Mouse (Mus musculus) megakaryocyte, adult 5-6 weeks (primary cell): ENCODE measurements around the gene Arhgef12. TPM values are rescaled to one million over a fixed set of nuclear protein-coding genes. Genes with fewer than 3 reads are reported as not detected.
"Not testable (repeated sequence)": the region's sequence is repeated elsewhere in the genome, so short reads cannot be mapped to it uniquely, and the experiment has no call there.

ENCODE experiments used
- ATAC-seq: 2 replicates; pipeline ENCODE4 v1.8.0; 2016; ENCODE audit warnings: mild to moderate bottlenecking, inconsistent platforms; ENCODE audit not compliant: poor library complexity, severe bottlenecking
- total RNA-seq, 2 experiments: library from RNA; stranded (forward) in 1 of 2; stranded (reverse) in 1 of 2; fragments of 153-499, 151-499 nt in 1 of 2; fragments of 221-1000, 200-1000 nt in 1 of 2; gene quantifications; 2 replicates each; pipeline versions ENCODE4 v1.2.3 to v1.2.4; 2015 to 2017

Arhgef12 gene
- 0.78 and 1.9 TPM in 2 replicates for total RNA-seq (2015)
- 1.1 and 5.7 TPM in 2 replicates for total RNA-seq (2017)

DNA sequence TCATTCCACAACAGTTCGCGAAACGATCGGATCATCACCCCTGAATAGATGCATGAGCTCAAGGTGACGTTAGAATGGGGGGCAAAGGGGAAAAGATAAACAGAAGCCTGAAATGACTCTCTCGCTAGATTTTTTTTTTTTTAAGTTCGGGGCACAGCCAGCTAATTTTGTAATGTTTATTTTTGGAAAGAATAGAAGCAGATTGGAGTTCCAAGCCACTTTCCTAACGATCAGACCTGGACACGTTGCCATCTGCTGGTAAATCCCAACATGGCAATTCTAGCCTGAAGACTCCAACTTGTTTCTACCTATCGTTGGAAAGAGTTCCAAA is at the start of gene Arhgef12:
TSS of gene Arhgef12 (minus strand) at position 53 of the 331 bp plus-strand sequence.
- no peak for ATAC-seq

- no peak for ATAC-seq
Observed at GRCm38 (mm10) chr9:43155960-43156359, 48.9 kb upstream of the Arhgef12 start.

DNA sequence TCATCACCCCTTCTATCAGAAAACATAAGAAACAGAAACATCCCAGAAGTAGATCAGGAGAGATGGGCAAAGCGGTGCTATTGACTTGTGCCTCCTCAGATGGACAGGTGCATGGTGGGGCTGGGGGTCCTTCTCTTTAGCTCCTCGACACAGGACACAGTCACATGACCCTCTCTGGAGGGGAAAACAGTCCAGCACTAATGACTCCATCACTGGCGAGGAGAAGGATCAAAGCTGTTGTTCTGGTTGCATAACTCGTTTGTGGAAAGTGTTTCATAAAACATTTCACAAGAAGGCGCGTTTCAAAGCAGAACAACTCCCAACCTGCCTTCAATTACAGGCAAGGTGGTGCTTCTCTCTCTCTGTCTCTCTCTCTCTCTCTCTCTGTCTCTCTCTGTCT is 44.7 kb upstream of the Arhgef12 start:
- peak; percentile 49; the same call in 1 of the 2 replicates for ATAC-seq

- ATAC-seq, result no peak
Observed at GRCm38 (mm10) chr9:43150957-43151356, 43.9 kb upstream of the Arhgef12 start.

- no peak for ATAC-seq
Observed at GRCm38 (mm10) chr9:43150075-43150474, 43.0 kb upstream of the Arhgef12 start.

DNA sequence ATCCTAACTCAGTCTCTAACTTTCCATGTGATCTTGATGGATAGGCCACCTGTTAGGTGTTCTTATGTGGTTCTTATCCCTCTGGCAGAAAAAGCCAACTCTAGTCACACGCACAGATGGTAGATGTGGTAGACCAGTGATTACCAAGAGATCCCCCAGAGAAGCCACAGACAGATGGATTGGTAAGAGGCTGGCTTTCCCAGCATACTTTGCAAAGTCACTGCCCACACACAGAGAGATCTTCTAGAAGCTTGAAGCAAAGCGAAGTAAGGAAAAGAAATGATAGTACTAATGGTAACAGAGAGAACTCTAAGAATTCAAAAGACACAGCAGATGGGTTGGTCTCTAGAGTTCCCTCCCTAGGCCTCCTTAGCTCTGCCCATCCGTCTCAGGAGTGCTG is 42.5 kb upstream of the Arhgef12 start:
- ATAC-seq, result no peak

DNA sequence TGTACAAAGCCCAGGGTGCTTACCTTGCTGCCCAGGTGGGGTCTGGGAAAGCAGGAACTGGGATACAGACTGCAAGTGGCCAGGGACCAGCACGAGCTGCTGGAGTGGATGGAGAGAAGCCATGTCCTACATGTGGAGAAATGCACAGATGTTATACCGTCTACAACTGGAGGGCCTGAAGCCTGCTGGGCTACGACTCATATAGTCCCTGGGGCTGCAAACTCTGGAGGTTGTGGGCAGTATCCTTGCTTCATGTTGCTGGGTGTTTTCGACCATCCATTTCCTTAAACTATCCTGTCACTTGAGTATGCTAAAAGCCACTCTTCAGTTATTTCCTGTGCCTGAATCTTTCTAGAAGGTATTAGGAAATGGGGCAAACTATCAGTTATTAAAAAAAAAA is 38.2 kb upstream of the Arhgef12 start:
- ATAC-seq, result no peak

DNA sequence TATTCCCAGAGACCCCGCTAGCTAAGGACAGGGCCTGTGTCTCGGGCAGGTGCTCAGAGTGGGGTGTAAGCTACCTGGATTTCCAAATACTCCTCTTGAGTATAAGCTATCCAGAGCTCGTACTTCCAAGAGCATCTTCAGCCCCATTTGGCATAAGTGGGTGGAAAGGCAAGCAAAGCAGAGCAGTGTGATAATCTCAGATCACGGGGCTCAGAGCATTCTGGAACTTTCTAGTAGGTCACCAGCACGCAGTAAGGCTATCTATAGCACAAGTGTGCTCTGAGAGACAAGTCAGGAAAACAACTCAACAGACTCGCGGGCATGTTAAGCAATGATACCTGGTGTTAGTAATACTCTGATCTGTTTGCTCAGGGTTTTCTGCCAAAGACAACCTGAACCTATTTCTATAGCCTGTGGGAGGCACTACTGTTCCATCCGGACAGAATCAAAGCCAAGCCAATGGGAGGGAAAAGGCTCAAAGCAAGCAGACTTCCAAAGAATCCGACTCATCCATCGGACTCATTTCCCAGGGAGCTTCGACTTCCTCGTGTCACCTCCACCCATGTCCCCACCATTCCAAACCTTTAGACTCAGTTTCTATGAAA is 37.3 kb upstream of the Arhgef12 start:
- ATAC-seq, result no peak

DNA sequence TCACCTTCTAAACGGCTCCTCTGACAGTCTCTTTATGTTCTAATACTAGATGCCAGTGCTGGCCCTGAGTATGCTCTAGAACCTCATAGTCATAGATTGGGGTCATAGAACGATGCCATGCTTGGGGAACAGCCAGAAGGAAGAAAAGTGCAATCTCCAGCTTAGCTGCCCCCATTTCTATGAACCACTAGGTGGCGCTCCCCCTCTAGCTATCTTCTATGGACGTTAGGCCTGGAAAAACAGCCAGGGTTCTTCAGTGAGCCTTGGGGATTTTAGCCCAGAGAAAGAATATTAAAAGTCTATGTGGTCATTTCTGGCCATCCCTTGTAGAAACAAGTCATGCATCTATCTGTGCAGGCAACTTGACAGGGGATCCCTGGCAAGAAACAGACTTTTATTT is 34.8 kb upstream of the Arhgef12 start:
- ATAC-seq, result no peak

DNA sequence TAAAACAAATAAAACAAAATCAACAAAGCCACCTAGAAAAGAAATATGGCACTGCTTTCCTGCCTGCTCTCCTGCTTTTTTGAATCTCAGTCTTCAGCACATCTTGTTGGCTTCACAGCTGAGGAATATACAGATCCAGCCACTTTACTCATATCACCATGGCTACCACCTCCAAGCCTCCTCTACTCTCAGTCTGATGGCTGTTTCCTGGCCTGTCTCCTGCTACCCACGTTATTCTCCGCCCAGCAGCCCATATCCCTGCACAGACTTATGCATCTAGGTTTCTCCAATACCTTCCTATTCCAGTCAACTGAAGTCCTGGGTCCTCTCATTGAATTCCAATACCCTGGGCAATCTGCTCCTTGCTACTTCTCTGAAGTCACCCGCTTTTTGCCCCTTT is 26.5 kb upstream of the Arhgef12 start:
- ATAC-seq, result no peak

GRCm38 (mm10) chr9:43132380-43132779 is 25.3 kb upstream of the Arhgef12 start:
- no peak for ATAC-seq

- ATAC-seq, result no peak
Observed at GRCm38 (mm10) chr9:43131940-43132339, 24.9 kb upstream of the Arhgef12 start.

DNA sequence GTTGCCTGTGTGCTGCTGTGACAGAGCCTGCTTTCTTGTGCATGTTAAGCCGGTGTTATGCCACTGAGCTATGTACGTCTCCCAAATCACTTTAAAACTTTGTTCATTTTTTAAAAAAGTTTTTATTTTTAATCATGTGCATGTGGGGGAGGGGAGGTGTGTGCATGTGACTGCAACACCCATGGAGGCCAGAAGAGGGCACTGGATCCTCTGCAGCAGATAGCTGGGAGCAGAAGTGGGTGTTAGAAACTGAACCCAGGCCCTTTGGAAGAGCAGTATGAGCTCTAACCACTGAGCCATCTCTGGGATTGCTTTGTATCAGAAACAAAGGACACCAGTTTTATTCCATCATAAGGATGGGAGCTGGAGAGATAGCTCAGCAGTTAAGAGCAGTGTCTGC is 23.6 kb upstream of the Arhgef12 start:
- no peak for ATAC-seq

DNA sequence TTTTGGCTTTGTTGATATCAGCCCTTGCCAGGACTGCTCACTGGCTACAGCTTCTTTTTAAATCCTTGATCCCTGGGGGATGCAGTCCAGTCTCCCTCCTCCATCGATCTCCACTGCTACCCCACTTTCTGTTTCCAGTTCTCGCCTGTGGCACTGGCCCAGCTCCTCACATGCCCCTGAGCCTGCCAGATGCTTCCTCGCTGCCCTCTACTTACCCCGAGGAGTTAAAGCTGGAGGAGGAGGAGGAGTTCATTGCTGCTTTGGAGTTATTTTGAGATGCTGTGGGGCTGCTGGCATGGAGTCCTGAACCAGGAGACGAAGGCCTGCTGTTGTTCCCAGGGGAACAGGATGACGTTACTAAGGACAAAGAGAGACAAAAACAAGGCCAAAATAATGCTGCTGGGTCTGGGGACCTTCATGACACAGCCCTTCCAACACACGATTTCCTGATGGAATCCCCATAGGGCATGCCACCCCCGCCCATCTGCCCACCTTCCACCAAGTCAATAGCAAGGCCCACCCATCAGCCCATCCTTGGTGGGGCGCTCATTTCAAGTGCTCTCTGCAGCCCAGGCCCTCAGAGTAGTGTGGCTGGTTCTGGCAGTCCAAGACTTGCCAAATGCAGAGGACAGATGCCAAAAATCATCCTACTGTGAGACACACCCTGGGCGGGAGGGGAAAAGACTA is 20.2 kb upstream of the Arhgef12 start:
- no peak for ATAC-seq

GRCm38 (mm10) chr9:43122379-43122778 is 15.3 kb upstream of the Arhgef12 start:
- ATAC-seq, result no peak

- not testable (repeated sequence) for ATAC-seq
Observed at GRCm38 (mm10) chr9:43121948-43122347, 14.9 kb upstream of the Arhgef12 start.

DNA sequence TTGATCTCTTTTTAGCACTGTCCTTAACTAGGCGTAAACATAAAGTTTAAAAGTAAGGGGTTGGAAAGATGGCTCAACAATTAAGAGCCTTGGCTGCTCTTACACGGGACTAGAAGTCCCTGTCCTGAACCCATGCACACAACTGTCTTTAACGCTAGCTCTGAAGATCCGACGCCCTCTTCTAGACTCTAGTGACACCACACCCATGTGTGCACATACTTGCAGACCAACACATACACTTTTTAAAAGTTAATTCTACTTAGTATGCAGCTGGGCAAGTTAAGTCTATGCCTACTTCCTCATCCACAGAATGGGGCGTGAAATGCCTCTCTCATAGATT is 9.9 kb upstream of the Arhgef12 start:
- ATAC-seq, result no peak

DNA sequence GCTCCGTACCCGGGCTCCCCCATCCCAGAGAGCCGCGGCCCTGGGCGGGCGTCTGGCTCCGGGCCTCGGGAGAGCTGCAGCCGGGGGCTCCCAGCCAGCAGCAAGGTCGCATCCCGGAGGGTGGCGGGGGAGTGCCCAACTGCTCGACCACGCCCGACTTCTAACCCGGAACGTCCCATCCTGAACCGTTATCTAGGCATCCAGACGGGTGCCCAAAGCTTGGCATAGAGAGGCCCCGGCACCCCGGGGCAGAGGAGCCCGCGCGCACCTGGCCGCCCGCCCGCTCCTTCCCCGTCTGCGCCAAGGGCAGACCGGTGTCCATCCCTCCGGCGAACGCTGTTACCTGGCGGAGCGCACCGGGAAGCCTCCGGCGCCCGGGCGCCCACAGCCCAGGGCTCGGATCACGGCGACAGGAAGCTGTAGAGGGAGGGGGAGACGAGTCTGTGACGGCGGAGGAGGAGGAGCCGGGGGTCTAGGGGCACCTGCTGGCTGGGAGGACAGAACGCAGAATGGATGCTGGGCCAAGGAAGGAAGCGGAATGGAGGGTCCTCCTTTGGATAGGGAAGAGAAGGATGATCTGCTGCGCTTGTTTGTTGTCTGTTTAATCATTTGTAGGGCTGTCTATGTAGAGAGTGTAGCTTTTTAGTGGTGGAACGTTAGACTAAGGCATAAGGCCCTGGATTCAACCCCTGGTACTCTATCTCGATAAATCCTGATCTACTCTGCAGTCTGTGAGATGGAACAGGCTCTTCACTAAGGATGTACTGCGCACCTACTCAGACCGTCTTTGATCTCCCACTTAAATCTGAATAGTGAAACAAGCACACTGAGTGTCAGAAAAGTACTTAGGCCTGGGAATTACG is 9.3 kb upstream of the Arhgef12 start, which contains the start of gene Tmem136:
TSS of gene Tmem136 (minus strand) at position 437 of the 863 bp plus-strand sequence.
- ATAC-seq, result no peak

DNA sequence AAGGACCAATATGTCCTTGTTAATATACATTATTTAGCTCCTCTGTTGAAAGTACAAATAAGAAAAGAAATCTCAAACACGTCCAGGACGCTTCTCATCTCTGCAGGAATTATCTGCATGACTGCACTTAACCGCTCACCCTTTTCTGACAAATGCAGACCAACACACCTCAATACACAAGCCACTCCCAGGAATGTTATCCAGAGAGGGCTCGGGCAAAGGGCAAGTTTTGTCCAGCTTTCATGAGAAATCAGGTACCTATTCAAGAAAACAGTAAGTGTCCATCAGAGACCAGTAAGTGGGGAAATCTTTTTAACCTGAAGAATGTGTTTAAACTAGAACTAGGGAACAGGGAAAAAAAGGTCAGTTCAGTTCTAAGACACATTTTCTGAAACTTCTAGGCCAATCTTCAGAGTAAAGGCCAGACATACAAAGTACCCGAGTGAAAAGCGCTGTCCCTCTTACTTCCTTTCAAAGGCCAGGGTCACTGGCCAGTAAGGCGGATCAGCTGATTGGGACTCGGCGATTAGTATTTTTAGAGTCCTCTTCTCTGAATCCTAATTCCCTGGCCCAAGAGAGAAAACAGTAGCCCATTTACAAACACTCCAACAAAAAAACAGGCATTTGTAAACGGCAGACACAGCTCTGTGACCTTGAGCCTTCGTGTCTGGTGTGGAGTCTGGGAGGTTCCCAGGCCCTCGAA is 8.5 kb upstream of the Arhgef12 start:
- no peak for ATAC-seq

DNA sequence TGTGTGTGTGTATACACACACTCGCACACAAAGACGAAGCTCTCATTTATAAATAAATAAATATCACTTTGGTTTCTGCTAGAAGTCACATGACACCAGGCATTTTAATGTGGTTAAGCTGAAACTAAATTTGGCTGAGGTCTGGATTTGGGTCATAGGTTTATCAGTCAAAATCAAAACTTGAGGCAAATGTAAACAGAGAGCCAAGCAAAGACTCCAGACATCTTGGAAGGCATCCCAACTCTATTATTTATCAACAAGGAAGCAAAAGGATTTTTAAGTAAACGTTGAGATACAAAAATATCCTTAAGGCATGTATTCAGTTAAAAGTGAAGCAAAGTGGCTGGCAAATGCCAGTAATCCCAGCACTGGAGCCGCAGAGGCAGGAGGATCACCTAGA is 7.8 kb upstream of the Arhgef12 start:
- ATAC-seq, result no peak

DNA sequence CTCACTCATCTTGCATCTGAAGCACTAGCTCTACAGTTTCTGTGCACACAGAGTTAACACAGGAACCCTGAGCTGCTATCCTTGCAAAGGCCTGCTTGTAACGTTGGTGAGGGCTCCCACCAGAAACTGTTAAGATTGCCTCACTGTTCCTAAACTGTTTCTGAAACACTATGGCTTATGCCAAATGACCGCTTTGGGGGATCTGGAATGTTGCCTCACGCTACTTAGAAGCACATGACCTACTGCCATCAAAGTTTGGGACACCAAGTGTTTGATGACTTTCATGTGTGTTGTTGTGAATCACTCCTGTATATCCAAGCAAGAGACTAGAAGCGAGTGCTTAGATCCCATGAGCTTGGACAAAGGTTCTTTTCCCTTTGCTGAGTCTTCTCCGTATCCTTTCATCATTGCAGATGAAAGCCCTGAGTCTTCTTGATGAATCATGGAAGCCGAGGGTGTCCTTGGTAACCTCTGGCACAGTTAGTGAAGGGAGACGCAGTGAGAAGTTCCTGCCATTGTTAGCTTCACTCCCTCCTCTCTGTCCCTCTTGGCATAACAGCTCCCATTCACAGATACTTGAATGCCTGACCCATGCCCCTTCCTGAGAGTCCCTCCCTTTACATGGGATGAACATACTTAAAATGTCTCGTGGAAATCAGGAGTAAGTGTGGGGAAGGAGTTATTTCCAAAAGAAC is 3.4 kb upstream of the Arhgef12 start:
- ATAC-seq, result no peak
